Mouse (Mus musculus) intestine, embryonic 14.5 days (tissue): Measurements from ENCODE around the gene Mettl22. TPM values are rescaled to one million over a fixed set of nuclear protein-coding genes. Genes with fewer than 3 reads are reported as not detected.
A peak's percentile ranks its signal among the peaks of the same experiment; 100 is the strongest.

Experiments
- ATAC-seq: fragments of 200-750 bp; cut with Nextera tagmentation; replicated peaks from 2 replicates; pipeline ENCODE4 v1.8.0; 2017; ENCODE audit warnings: low read depth, moderate number of reproducible peaks, moderate TSS enrichment, moderate library complexity; ENCODE audit not compliant: low FRiP score, low TSS enrichment
- DNase-seq: peaks from one replicate; pipeline ENCODE4 v3.0.0-alpha.2; 2018; ENCODE audit warnings: low spot score
- H3K27ac ChIP-seq: fragments of 300-500 bp; sonication (generic); 2 replicates; pipeline ENCODE4 v1.5.1; 2014; ENCODE audit warnings: low read depth, mild to moderate bottlenecking, control low read depth
- H3K27me3 ChIP-seq: fragments of 300-500 bp; sonication (generic); replicated peaks from 2 replicates; pipeline ENCODE4 v1.6.1; 2014; ENCODE audit warnings: low read length, control low read depth; ENCODE audit not compliant: control insufficient read depth, insufficient read depth
- H3K36me3 ChIP-seq: fragments of 300-500 bp; sonication (generic); 2 replicates; pipeline ENCODE4 v1.6.1; 2014; ENCODE audit warnings: low read length, control low read depth; ENCODE audit not compliant: control insufficient read depth, insufficient read depth
- H3K4me1 ChIP-seq: fragments of 300-500 bp; sonication (generic); replicated peaks from 2 replicates; pipeline ENCODE4 v1.6.1; 2014; ENCODE audit warnings: low read length, control low read depth, mixed read lengths; ENCODE audit not compliant: control insufficient read depth, insufficient read depth
- H3K4me2 ChIP-seq: fragments of 300-500 bp; sonication (generic); 2 replicates; pipeline ENCODE4 v1.6.1; 2014; ENCODE audit warnings: low read length
- H3K4me3 ChIP-seq: fragments of 300-500 bp; sonication (generic); 2 replicates; pipeline ENCODE4 v1.5.1; 2014; ENCODE audit warnings: low read depth, low read length, control low read depth, mixed read lengths
- H3K9ac ChIP-seq: fragments of 300-500 bp; sonication (generic); 2 replicates; pipeline ENCODE4 v1.6.1; 2014; ENCODE audit warnings: mild to moderate bottlenecking, low read length
- H3K9me3 ChIP-seq: fragments of 300-500 bp; sonication (generic); 2 replicates; pipeline ENCODE4 v1.6.1; 2016; ENCODE audit warnings: low read length, control low read depth; ENCODE audit not compliant: control insufficient read depth
- WGBS: fragments of 180-500 bp; shearing (Covaris S2); extraction: QIAGEN DNeasy Blood & Tissue Kit; methylation state at CpG from one replicate; pipeline ENCODE4 v1.1.7; 2014; 5-methylcytosine and 5-hydroxymethylcytosine counted together
- polyA plus RNA-seq: library from polyadenylated mRNA; unstranded; fragments of >200 nt; fragmentation: Nextera tagmentation; extraction: Ambion mirVana; gene quantifications from 2 replicates; pipeline ENCODE4 v1.2.1, GENCODE M21; 2014

The Mettl22 gene
- polyA plus RNA-seq, 1 experiment from 2014 or later, result 24.5 TPM

DNA sequence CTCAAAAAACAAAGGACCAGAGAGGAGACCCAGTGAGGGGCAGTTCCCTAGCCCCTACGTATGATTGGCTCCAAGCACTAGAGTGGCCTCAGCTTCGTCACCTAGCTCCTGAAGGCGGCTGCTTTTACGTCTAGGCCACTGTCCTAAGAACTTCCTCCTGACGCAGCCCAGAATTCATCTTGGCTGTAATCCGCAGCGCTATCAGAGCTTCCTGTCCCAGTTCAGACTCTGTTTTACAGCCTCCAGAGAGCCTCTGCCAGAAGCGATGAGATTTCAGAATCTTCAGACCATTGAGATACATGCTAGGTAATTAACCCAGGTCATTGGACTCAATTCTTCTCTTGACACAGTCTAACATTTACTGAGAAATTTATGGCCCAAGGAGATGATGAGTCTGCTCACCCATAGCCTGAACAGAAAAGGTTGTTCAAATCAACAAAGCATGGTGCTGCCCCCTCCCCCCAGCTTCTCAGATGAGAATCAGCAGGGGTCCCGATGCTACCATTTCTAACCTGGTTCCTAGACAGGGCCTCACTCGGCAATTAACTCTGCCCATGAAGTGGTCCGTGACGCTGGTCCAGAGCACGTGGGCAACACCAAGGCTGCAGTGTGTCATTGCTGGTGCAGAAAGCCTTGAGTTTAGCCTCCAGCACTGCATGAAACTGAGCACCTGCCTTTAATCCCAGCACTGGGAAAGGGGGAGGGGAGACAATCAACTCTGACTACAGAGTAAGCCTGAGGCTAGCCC lies 21.3 kb downstream of the Mettl22 start:
- Histone ChIP-seq H3K4me3 (no peak overlapping the region), H3K27ac (no peak overlapping the region), H3K9me3 (no peaks in the 10 kb centered on the region), H3K9ac (no peak overlapping the region), H3K4me1 (no peaks in the 10 kb centered on the region), H3K4me2 (no peak overlapping the region), H3K36me3 (peaks cover 18% of the 10 kb centered on the region; the same call in 1 of the 2 replicates), H3K27me3 (no peaks in the 10 kb centered on the region)
- 31% methylated on average over 13 of the region's 13 CpGs for WGBS
- no peak for DNase-seq
- 0 out of 2 replicates have a peak, but pooled peaks have one; percentile 41 for ATAC-seq

DNA sequence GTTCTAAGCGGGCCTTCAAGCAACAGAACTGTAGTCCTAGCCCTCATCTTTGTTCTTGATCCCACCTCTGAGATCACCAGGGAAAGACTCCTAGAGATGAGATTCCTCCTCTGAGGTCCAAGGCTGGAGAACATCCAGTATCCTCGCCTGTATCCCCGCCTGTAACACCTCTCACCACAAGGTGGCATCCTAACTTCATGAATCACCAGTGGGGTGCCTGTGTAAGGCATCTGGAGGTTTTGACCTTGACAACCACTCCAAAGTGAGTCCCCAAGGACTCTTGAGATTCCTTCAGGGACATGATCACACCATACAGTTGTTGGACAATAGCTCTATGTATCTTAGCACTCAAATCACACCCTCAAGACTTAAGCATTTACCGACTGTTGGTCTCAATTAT lies 23.7 kb downstream of the Mettl22 start:
- no peak overlapping the region for H3K9ac ChIP-seq
- no peaks in the 10 kb centered on the region for H3K27me3 ChIP-seq
- H3K4me1 ChIP-seq, result no peaks in the 10 kb centered on the region
- WGBS, result 20% methylated on average over 4 of the region's 4 CpGs
- peak; percentile 70; the same call in 1 of the 2 replicates for ATAC-seq
- H3K36me3 ChIP-seq, result 0 out of 2 replicates have a peak, but pooled peaks cover 4% of the 10 kb centered on the region
- H3K4me2 ChIP-seq, result no peak overlapping the region
- H3K4me3 ChIP-seq, result no peak overlapping the region
- no peak overlapping the region for H3K27ac ChIP-seq
- DNase-seq, result peak; percentile 75
- H3K9me3 ChIP-seq, result no peaks in the 10 kb centered on the region

DNA sequence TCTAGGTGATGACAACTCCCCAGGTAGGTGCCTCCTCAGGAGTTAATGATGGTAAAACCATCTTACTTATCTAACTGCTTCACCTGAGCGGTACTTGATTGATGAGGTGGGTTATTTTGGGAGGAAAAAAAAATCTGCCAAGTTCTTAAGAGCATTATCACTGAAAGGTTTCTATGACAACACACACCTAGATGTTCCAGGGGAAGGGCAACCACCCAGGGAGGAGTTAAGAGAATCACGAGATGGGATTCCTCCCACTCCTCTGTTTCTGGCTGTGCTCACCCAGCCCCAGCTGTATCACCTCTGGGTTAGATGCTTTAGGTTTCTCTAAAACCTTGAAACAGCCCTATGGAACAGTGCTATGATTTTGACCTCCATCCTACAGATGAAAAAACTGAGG lies 26.4 kb downstream of the Mettl22 start:
- no peak for DNase-seq
- H3K9me3 ChIP-seq, result no peaks in the 10 kb centered on the region
- no peak overlapping the region for H3K4me3 ChIP-seq
- no peaks in the 10 kb centered on the region for H3K27me3 ChIP-seq
- H3K4me2 ChIP-seq, result no peak overlapping the region
- H3K36me3 ChIP-seq, result no peaks in the 10 kb centered on the region
- WGBS, result 59% methylated on average over 2 of the region's 2 CpGs
- no peak for ATAC-seq
- H3K9ac ChIP-seq, result no peak overlapping the region
- no peaks in the 10 kb centered on the region for H3K4me1 ChIP-seq
- no peak overlapping the region for H3K27ac ChIP-seq

DNA sequence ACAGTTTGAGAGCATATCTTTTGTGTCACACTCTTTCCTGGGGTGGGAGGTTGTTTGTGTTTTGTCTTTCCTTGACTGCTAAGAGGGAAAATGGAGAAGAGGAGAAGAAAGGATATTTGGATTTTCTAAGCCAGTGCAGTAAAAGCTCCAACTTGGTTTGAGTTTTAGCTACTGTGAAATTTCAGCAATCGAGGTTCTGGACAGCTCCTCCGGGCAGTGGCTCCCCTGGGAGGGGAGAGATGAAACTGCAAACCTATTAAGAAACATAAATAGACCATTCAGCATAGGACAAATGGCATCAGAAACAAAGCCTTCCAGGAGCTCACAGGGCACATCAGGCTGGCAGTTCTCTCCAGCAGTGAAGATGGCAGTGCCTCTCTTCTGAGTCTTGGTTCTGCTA lies 33.7 kb downstream of the Mettl22 start:
- Histone ChIP-seq H3K4me1 (no peaks in the 10 kb centered on the region), H3K27me3 (no peaks in the 10 kb centered on the region), H3K9me3 (no peaks in the 10 kb centered on the region), H3K27ac (no peak overlapping the region), H3K9ac (no peak overlapping the region), H3K4me3 (no peak overlapping the region), H3K4me2 (no peak overlapping the region), H3K36me3 (no peaks in the 10 kb centered on the region)
- DNase-seq, result no peak
- no peak for ATAC-seq
- 18% methylated on average over 2 of the region's 2 CpGs for WGBS

DNA sequence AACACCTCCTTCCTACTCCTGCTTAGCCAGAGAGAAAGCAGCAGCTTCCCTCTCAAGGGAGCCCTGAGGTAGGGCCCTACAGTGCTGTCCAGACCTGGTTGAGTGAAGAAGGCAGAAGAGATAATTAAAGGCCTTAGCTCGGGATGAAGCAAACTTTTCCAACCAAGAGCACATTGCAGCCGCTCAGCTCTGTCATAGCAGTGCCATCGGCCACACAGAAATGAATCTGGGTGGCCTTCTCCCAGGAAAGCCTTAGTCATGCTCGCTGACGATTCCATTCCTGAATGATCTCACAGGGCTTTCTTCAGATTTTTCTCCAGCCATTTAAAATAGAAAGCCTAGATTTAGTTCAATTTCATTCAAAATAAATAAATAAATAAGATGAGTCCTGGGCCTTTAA lies 39.3 kb downstream of the Mettl22 start:
- Histone ChIP-seq H3K9me3 (no peaks in the 10 kb centered on the region), H3K4me1 (peaks cover 11% of the 10 kb centered on the region), H3K4me3 (no peak overlapping the region), H3K4me2 (no peak overlapping the region), H3K27me3 (no peaks in the 10 kb centered on the region), H3K9ac (no peak overlapping the region), H3K36me3 (no peaks in the 10 kb centered on the region), H3K27ac (no peak overlapping the region)
- no peak for ATAC-seq
- 74% methylated on average over 5 of the region's 5 CpGs for WGBS
- no peak for DNase-seq

DNA sequence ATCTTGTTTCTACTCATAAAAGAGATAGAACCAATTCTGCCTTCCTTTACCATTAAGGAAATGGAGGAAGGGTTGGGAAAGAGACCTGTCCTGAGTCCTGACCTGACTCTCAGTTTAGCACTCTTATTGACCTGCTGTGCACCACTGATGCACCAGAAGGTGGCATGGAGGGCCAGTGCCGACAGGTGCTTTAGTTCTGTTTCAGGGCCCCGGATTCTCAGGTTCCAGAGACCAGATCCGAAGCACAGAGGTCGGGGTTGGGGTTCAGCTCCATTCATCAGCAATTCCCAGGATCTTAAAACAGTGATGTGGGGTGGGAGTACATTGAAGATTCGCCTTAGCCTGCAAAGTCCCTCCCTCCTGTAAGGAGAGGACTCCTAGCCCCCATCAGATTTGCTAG lies 42.2 kb downstream of the Mettl22 start:
- Histone ChIP-seq H3K9me3 (no peaks in the 10 kb centered on the region), H3K4me2 (peak overlapping the region; percentile 74), H3K4me1 (peaks cover 11% of the 10 kb centered on the region), H3K27me3 (no peaks in the 10 kb centered on the region), H3K36me3 (no peaks in the 10 kb centered on the region), H3K9ac (no peak overlapping the region), H3K4me3 (peak overlapping the region; percentile 53), H3K27ac (no peak overlapping the region)
- ATAC-seq (peak; percentile 50), DNase-seq (no peak)
- WGBS, result 0% methylated on average over 5 of the region's 5 CpGs

DNA sequence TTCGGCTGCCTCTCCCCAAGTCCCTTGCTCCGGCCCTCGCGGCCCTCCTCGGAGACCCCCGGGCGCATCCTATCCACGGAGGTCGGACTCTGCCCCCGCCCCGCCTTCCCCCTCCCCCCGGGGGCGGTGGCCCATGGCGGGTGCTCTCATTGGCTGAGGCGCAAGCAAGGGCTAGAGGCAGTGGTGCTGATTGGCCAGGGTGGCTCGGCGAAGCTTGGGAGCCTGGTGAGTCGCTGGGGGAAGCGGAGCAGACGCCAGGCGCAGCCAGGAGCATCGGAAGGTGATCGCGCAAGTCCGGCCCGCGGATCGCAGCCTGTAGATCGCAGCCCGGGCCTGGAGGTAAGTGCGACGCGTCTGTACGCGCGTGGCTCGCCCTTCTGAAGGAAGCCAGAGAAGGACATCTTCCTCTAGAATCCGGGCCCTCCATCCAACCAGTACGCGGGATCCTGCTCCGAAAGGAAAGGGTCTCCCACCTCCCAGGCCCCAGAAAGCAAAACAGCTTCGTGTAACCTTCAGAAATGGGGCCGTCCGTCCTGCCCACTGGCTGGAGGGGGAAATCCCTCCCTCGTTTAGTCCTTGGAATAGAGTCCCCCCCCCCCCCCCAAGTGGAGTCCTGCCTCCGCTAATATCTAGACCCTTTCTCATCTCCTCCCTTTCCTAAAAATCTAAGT lies 42.8 kb downstream of the Mettl22 start, which contains the start of gene Abat:
Gene Abat (plus strand): TSS at position 194 of the 671 bp plus-strand sequence.
- Histone ChIP-seq H3K9ac (peak within 1 kb of the TSS; percentile 57), H3K27ac (peak within 1 kb of the TSS; percentile 24; the same call in 1 of the 2 replicates), H3K4me3 (peak within 1 kb of the TSS; percentile 53), H3K4me2 (peak within 1 kb of the TSS; percentile 74), H3K4me1 (peaks cover 11% of the 10 kb centered on the region), H3K9me3 (no peaks in the 10 kb centered on the region), H3K27me3 (no peaks in the 10 kb centered on the region), H3K36me3 (no peaks in the 10 kb centered on the region)
- DNase-seq, result peak; percentile 94
- under 1% methylated on average over 46 of the region's 46 CpGs for WGBS
- ATAC-seq, result peak; percentile 100

DNA sequence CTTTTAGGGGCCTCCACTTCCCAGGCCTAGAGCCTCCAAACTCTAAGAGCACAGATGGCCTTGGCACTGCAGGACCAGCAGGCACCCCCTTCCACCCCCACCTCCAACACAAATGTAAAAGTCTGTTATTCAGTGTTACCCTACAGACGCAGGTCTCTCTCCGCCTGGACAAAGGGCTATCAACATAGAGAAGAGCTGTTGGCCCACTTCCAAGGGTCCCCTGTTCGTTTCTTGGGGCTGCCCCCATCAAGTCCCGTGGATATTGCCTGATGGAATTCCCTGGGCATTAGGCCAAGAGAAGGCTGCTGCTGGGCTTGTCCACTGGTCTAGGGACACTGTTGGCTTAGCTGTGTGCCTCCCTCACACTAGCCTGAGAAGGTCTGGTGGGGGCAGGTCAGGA lies 43.6 kb downstream of the Mettl22 start:
- 17% methylated on average over 4 of the region's 4 CpGs for WGBS
- Histone ChIP-seq H3K4me1 (peaks cover 11% of the 10 kb centered on the region), H3K27ac (no peak overlapping the region), H3K9me3 (no peaks in the 10 kb centered on the region), H3K4me3 (peak overlapping the region; percentile 53), H3K4me2 (peak overlapping the region; percentile 74), H3K36me3 (no peaks in the 10 kb centered on the region), H3K9ac (peak overlapping the region; percentile 57), H3K27me3 (no peaks in the 10 kb centered on the region)
- no peak for ATAC-seq
- DNase-seq, result peak; percentile 60
